Mouse (Mus musculus) liver, adult 2 months (tissue): ENCODE measurements around the gene Per1. TPM values are rescaled to one million over a fixed set of nuclear protein-coding genes. Genes with fewer than 3 reads are reported as not detected.

ENCODE experiments used
- DNase-seq: peaks from one replicate; pipeline ENCODE4 v3.0.0-alpha.2; 2011; ENCODE audit warnings: low read depth, low spot score; ENCODE audit errors: extremely low read depth
- H3K27ac ChIP-seq: fragments of 200-500 bp; replicated peaks from 2 replicates; pipeline ENCODE4 v1.5.1; 2012; ENCODE audit warnings: low read depth, mild to moderate bottlenecking, control low read depth, inconsistent platforms, low read length; ENCODE audit not compliant: insufficient read depth
- H3K27me3 ChIP-seq: fragments of 200-500 bp; 2 replicates; pipeline ENCODE4 v1.6.1; 2012; ENCODE audit warnings: mild to moderate bottlenecking, moderate library complexity, low read length, inconsistent platforms; ENCODE audit not compliant: control insufficient read depth, insufficient read depth
- H3K36me3 ChIP-seq: fragments of 200-500 bp; 2 replicates; pipeline ENCODE4 v1.6.1; 2012; ENCODE audit warnings: low read length, inconsistent platforms; ENCODE audit not compliant: control insufficient read depth, insufficient read depth
- H3K4me1 ChIP-seq: fragments of 200-500 bp; 2 replicates; pipeline ENCODE4 v1.6.1; 2011; ENCODE audit warnings: low read length; ENCODE audit not compliant: control insufficient read depth, insufficient read depth
- H3K4me3 ChIP-seq: fragments of 200-500 bp; 2 replicates; pipeline ENCODE4 v1.5.1; 2011; ENCODE audit warnings: low read depth, mild to moderate bottlenecking, control low read depth, low read length, moderate library complexity; ENCODE audit not compliant: insufficient read depth
- H3K79me2 ChIP-seq: fragments of 200-500 bp; 2 replicates; pipeline ENCODE4 v1.6.1; 2012; ENCODE audit warnings: inconsistent platforms, mild to moderate bottlenecking, low read length, moderate library complexity; ENCODE audit not compliant: control insufficient read depth, insufficient read depth
- H3K9ac ChIP-seq: fragments of 200-500 bp; 2 replicates; pipeline ENCODE4 v1.6.1; 2012; ENCODE audit warnings: low read depth, mild to moderate bottlenecking, control low read depth, inconsistent platforms, low read length
- CTCF ChIP-seq: fragments of 200-500 bp; IDR thresholded peaks from 2 replicates; pipeline ENCODE4 v1.5.1; 2011; ENCODE audit warnings: low read depth, low read length, control low read depth
- POLR2A ChIP-seq: fragments of 200-500 bp; IDR thresholded peaks from 2 replicates; pipeline ENCODE4 v1.6.1; 2011; ENCODE audit warnings: low read length, control low read depth; ENCODE audit not compliant: insufficient read depth; ENCODE audit errors: extremely low read depth
- WGBS: fragments of 180-500 bp; shearing (Covaris S2); methylation state at CpG from one replicate; pipeline ENCODE4 v1.1.7; 2018; 5-methylcytosine and 5-hydroxymethylcytosine counted together
- polyA plus RNA-seq: library from polyadenylated mRNA; depleted of rRNA; stranded (reverse); fragments of >200 nt; gene quantifications from 2 replicates; pipeline ENCODE4 v1.2.3, GENCODE M21; 2012
- total RNA-seq: library from RNA; depleted of rRNA; stranded (reverse); fragments of >200 nt; gene quantifications from 2 replicates; pipeline ENCODE4 v1.2.3, GENCODE M21; 2014

Gene Per1
- total and polyA plus RNA-seq, 2 experiments = 4.6 to 8.0 TPM

GRCm38 (mm10) chr11:69105227-69105626 lies 10.2 kb downstream of the Per1 start:
- Histone ChIP-seq H3K79me2 (peaks cover 9% of the 10 kb centered on the region; the same call in 1 of the 2 replicates), H3K27ac (no peak overlapping the region), H3K4me1 (peaks cover 2% of the 10 kb centered on the region), H3K36me3 (peaks cover 77% of the 10 kb centered on the region), H3K27me3 (no peaks in the 10 kb centered on the region), H3K4me3 (no peak overlapping the region), H3K9ac (no peak overlapping the region)
- TF ChIP-seq CTCF (no peak), POLR2A (no peak)
- DNase-seq = no peak
- 91% methylated on average over 6 of the region's 6 CpGs for WGBS

- Histone ChIP-seq H3K27me3 (no peaks in the 10 kb centered on the region), H3K79me2 (0 out of 2 replicates have a peak, but pooled peaks cover 4% of the 10 kb centered on the region), H3K36me3 (peaks cover 72% of the 10 kb centered on the region), H3K27ac (no peak overlapping the region), H3K9ac (no peak overlapping the region), H3K4me3 (no peak overlapping the region), H3K4me1 (no peaks in the 10 kb centered on the region)
- no peak for DNase-seq
- TF ChIP-seq CTCF (no peak), POLR2A (no peak)
- 82% methylated on average over 2 of the region's 2 CpGs for WGBS
These were observed 10.8 kb downstream of the Per1 start for GRCm38 (mm10) chr11:69105796-69106195.

- Histone ChIP-seq H3K79me2 (no peaks in the 10 kb centered on the region), H3K27ac (no peak overlapping the region), H3K4me1 (no peaks in the 10 kb centered on the region), H3K36me3 (peaks cover 67% of the 10 kb centered on the region), H3K9ac (no peak overlapping the region), H3K4me3 (no peak overlapping the region), H3K27me3 (no peaks in the 10 kb centered on the region)
- DNase-seq = no peak
- TF ChIP-seq CTCF (no peak), POLR2A (no peak)
- WGBS = 92% methylated on average over 11 of the region's 11 CpGs
These were observed 11.3 kb downstream of the Per1 start for GRCm38 (mm10) chr11:69106299-69106698.

- Histone ChIP-seq H3K4me1 (no peaks in the 10 kb centered on the region), H3K9ac (no peak overlapping the region), H3K79me2 (no peaks in the 10 kb centered on the region), H3K27me3 (no peaks in the 10 kb centered on the region), H3K36me3 (peaks cover 62% of the 10 kb centered on the region), H3K4me3 (no peak overlapping the region), H3K27ac (no peak overlapping the region)
- no peak for TF ChIP-seq CTCF
- TF ChIP-seq POLR2A = no peak
- 97% methylated on average over 11 of the region's 11 CpGs for WGBS
- no peak for DNase-seq
These were observed 11.8 kb downstream of the Per1 start for GRCm38 (mm10) chr11:69106842-69107241.

- Histone ChIP-seq H3K79me2 (no peaks in the 10 kb centered on the region), H3K36me3 (peaks cover 54% of the 10 kb centered on the region), H3K4me3 (no peak overlapping the region), H3K27me3 (no peaks in the 10 kb centered on the region), H3K4me1 (no peaks in the 10 kb centered on the region), H3K9ac (no peak overlapping the region), H3K27ac (no peak overlapping the region)
- DNase-seq = no peak
- 94% methylated on average over 11 of the region's 11 CpGs for WGBS
- TF ChIP-seq POLR2A (no peak), CTCF (no peak)
These were observed 12.7 kb downstream of the Per1 start for GRCm38 (mm10) chr11:69107676-69108075.

GRCm38 (mm10) chr11:69108223-69108622 lies 13.2 kb downstream of the Per1 start:
- Histone ChIP-seq H3K27me3 (no peaks in the 10 kb centered on the region), H3K4me3 (no peak overlapping the region), H3K27ac (no peak overlapping the region), H3K9ac (no peak overlapping the region), H3K36me3 (peaks cover 49% of the 10 kb centered on the region), H3K79me2 (no peaks in the 10 kb centered on the region), H3K4me1 (no peaks in the 10 kb centered on the region)
- 92% methylated on average over 9 of the region's 9 CpGs for WGBS
- DNase-seq = no peak
- no peak for TF ChIP-seq POLR2A
- no peak for TF ChIP-seq CTCF
